Mouse (Mus musculus) thymus, adult 2 months (tissue): ENCODE measurements around the gene Cog5.

Experiments used
- CTCF ChIP-seq: fragments of 200-500 bp; IDR thresholded peaks from 2 replicates; pipeline ENCODE4 v1.5.1; 2012; ENCODE audit warnings: mild to moderate bottlenecking, control low read depth, low read length, moderate library complexity, borderline replicate concordance; ENCODE audit not compliant: control insufficient read depth, poor library complexity, insufficient read depth; ENCODE audit errors: extremely low read depth
- POLR2A ChIP-seq: fragments of 200-500 bp; IDR thresholded peaks from 2 replicates; pipeline ENCODE4 v1.6.1; 2012; ENCODE audit warnings: mild to moderate bottlenecking, low read length, control low read depth, moderate library complexity; ENCODE audit not compliant: control insufficient read depth, poor library complexity, insufficient read depth; ENCODE audit errors: extremely low read depth

GRCm38 (mm10) chr12:31634343-31635239 is 20.1 kb upstream of the Cog5 start, which contains the start of gene Bcap29:
- TF ChIP-seq CTCF (no peak), POLR2A (peak; percentile 53; the same call in 1 of the 2 replicates)
